Mouse (Mus musculus): ENCODE measurements around the gene Klk1b3. TPM values are rescaled to one million over a fixed set of nuclear protein-coding genes. Genes with fewer than 3 reads are reported as not detected.
"Not testable (repeated sequence)": the region's sequence is repeated elsewhere in the genome, so short reads cannot be mapped to it uniquely, and the experiment has no call there.

Gene Klk1b3
- polyA plus RNA-seq (2012; rRNA removed) (not detected in 2 replicates), polyA plus RNA-seq (2014; fragmentation: Nextera tagmentation; extraction: Ambion mirVana) (not detected in 2 replicates)

DNA sequence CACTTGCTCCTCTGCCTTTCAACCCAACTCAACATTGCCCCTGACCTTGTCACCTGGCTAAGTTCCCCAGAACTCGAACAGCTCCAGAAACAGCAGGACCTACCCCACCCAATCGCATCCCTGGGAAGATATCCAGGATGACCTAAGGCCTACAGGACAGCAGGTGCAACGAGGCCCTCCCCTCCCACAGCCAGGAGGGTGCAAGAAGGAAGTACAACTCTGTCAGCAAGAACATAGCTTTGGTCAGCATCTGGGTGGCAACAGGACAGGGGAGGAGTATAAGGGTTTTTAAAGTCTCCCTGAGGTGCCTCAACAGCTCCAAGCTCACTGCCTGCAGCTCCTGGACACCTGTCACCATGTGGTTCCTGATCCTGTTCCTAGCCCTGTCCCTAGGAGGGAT lies at the start of gene Klk1b3:
Gene Klk1b3, plus strand, starts transcription at position 301 of the 400 bp plus-strand sequence.
- Histone ChIP-seq H3K9me3 (ENCODE audit: control insufficient read depth, low read length) (no peaks in the 10 kb centered on the region), H3K27me3 (ENCODE audit: control insufficient read depth, insufficient read depth, low read length) (no peaks in the 10 kb centered on the region), H3K4me2 (replicated peaks; ENCODE audit: low read depth, low read length, severe bottlenecking) (no peak within 1 kb of the TSS), H3K36me3 (ENCODE audit: control insufficient read depth, insufficient read depth, low read length) (no peaks in the 10 kb centered on the region), H3K27ac (replicated peaks; ENCODE audit: low read depth, low read length) (no peak within 1 kb of the TSS), H3K4me1 (ENCODE audit: control insufficient read depth, insufficient read depth, low read length) (no peaks in the 10 kb centered on the region), H3K4me3 (replicated peaks; ENCODE audit: low read length) (no peak within 1 kb of the TSS), H3K9ac (ENCODE audit: low read depth, low read length, severe bottlenecking) (no peak within 1 kb of the TSS)
- DNase-seq (ENCODE audit: low spot score) (no peak), ATAC-seq (ENCODE audit: low FRiP score, low read depth) (no peak)
- TF ChIP-seq POLR2A (IDR thresholded peaks at IDR 0.05; ENCODE audit: borderline replicate concordance, extremely low read depth, insufficient read depth, insufficient read length): no peak
- 64% methylated on average over 3 of the region's 3 CpGs for WGBS

DNA sequence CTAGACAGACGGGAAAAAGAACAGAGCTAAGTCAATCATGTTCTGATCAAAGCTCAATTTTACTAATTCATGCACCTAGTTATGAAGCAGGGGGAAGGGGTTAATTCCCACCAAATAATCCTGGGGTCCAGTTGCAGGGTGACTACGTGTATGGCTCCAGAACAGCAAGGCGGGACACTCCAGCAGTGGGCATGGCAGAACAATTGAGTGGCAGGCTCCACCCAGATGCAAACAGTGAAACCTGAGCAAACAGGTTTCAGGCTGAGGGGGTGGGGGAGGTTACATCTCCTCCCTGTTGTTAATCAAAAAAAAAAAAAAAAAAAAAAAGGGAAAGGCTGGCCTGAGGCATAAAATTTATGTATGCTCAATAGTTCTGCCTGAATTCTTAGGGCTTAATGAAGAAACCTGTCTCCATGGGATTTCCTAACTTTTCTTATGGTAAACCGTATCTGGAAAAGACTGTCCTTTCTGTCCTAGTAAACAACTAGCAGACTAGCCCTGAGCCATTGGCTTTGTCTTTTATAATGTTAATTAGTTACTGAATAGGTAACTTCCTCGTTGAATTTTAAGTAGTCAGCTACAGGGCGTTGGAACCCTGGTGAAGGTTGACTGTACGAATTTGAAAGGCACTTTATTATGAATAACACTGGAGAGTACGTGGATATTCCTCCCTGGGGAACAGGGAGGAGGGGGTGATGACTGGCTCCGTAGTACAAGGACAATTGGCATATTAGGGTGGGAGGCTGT lies 18.5 kb upstream of the Klk1b3 start:
- H3K9ac ChIP-seq (ENCODE audit: low read depth, low read length, severe bottlenecking): no peak overlapping the region
- no peaks in the 10 kb centered on the region for H3K9me3 ChIP-seq (ENCODE audit: control insufficient read depth, low read length)
- TF ChIP-seq POLR2A (IDR thresholded peaks at IDR 0.05; ENCODE audit: borderline replicate concordance, extremely low read depth, insufficient read depth, insufficient read length): no peak
- H3K36me3 ChIP-seq (ENCODE audit: control insufficient read depth, insufficient read depth, low read length): no peaks in the 10 kb centered on the region
- ATAC-seq (ENCODE audit: low FRiP score, low read depth) (no peak), DNase-seq (ENCODE audit: low spot score) (no peak)
- no peaks in the 10 kb centered on the region for H3K4me1 ChIP-seq (ENCODE audit: control insufficient read depth, insufficient read depth, low read length)
- no peak overlapping the region for H3K4me2 ChIP-seq (replicated peaks; ENCODE audit: low read depth, low read length, severe bottlenecking)
- H3K27me3 ChIP-seq (ENCODE audit: control insufficient read depth, insufficient read depth, low read length): no peaks in the 10 kb centered on the region
- H3K27ac ChIP-seq (replicated peaks; ENCODE audit: low read depth, low read length): no peak overlapping the region
- H3K4me3 ChIP-seq (replicated peaks; ENCODE audit: low read length): no peak overlapping the region
- WGBS: 70% methylated on average over 9 of the region's 9 CpGs

DNA sequence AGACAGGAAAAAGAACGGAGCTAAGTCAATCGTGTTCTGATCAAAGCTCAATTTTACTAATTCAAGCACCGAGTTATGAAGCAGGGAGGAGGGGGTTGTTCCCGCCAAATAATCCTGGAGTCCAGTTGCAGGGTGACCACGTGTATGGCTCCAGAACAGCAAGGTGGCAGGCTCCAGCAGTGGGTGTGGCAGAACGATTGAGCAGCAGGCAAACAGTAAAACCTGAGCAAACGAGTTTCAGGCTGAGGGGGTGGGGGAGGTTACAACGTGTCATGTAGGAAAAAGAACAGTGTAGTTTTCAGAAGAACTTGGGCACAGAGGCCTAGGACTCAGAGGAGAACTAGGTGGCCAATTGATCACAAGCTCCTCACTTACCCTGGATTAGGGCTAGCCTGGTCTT lies 11.5 kb upstream of the Klk1b3 start:
- not testable (repeated sequence) for H3K4me1 ChIP-seq (ENCODE audit: control insufficient read depth, insufficient read depth, low read length); H3K9ac ChIP-seq (ENCODE audit: low read depth, low read length, severe bottlenecking); H3K4me3 ChIP-seq (replicated peaks; ENCODE audit: low read length); DNase-seq (ENCODE audit: low spot score); H3K4me2 ChIP-seq (replicated peaks; ENCODE audit: low read depth, low read length, severe bottlenecking); ATAC-seq (ENCODE audit: low FRiP score, low read depth); H3K9me3 ChIP-seq (ENCODE audit: control insufficient read depth, low read length); H3K36me3 ChIP-seq (ENCODE audit: control insufficient read depth, insufficient read depth, low read length); H3K27me3 ChIP-seq (ENCODE audit: control insufficient read depth, insufficient read depth, low read length); H3K27ac ChIP-seq (replicated peaks; ENCODE audit: low read depth, low read length)
- WGBS: 45% methylated on average over 8 of the region's 8 CpGs

DNA sequence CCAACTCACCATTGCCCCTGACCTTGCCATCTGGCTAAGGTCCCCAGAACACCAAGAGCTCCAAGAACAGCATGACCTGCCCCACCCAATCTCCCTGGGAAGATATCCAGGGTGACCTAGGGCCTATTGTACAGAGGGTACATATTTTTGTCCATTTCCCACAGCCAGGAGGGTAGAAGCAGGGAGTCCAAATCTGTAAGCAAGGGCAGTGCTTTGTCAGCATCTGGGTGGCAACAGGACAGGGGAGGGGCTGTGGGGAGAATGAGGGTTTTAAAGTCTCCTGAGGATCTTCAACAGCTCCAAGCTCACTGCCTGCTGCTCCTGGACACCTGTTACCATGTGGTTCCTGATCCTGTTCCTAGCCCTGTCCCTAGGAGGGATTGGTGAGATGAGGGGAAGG lies 10.1 kb upstream of the Klk1b3 start, which contains the start of gene Klk1b24:
Gene Klk1b24, plus strand, starts transcription at position 301 of the 400 bp plus-strand sequence.
- H3K9ac ChIP-seq (ENCODE audit: low read depth, low read length, severe bottlenecking); H3K27me3 ChIP-seq (ENCODE audit: control insufficient read depth, insufficient read depth, low read length); H3K4me2 ChIP-seq (replicated peaks; ENCODE audit: low read depth, low read length, severe bottlenecking); ATAC-seq (ENCODE audit: low FRiP score, low read depth); DNase-seq (ENCODE audit: low spot score); H3K27ac ChIP-seq (replicated peaks; ENCODE audit: low read depth, low read length); H3K36me3 ChIP-seq (ENCODE audit: control insufficient read depth, insufficient read depth, low read length); H3K4me3 ChIP-seq (replicated peaks; ENCODE audit: low read length); H3K4me1 ChIP-seq (ENCODE audit: control insufficient read depth, insufficient read depth, low read length); H3K9me3 ChIP-seq (ENCODE audit: control insufficient read depth, low read length): not testable (repeated sequence)

DNA sequence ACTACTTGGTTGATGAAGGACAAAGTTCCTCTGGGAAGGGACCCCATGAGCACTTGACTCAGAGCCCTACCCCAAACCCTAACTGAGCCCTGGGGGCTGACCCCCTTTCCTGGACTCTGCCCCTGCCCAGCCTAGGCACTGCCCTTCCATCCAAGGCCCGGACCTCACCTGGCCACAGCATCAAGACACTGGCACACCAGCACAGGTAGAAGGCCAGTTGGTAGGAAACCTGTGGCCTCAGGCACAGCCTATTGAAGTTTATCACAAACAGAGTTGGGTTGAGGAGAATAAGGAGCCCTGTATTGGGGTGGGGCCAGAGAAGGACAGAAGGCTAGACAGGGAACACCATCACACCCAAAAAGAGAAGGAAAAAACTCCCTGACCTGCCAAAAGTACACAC lies 4.5 kb upstream of the Klk1b3 start:
- not testable (repeated sequence) for H3K9me3 ChIP-seq (ENCODE audit: control insufficient read depth, low read length); H3K27ac ChIP-seq (replicated peaks; ENCODE audit: low read depth, low read length); H3K36me3 ChIP-seq (ENCODE audit: control insufficient read depth, insufficient read depth, low read length); H3K4me2 ChIP-seq (replicated peaks; ENCODE audit: low read depth, low read length, severe bottlenecking); DNase-seq (ENCODE audit: low spot score); H3K4me3 ChIP-seq (replicated peaks; ENCODE audit: low read length); H3K9ac ChIP-seq (ENCODE audit: low read depth, low read length, severe bottlenecking); H3K4me1 ChIP-seq (ENCODE audit: control insufficient read depth, insufficient read depth, low read length); ATAC-seq (ENCODE audit: low FRiP score, low read depth); H3K27me3 ChIP-seq (ENCODE audit: control insufficient read depth, insufficient read depth, low read length)
- WGBS: 71% methylated on average over 1 of the region's 1 CpGs

DNA sequence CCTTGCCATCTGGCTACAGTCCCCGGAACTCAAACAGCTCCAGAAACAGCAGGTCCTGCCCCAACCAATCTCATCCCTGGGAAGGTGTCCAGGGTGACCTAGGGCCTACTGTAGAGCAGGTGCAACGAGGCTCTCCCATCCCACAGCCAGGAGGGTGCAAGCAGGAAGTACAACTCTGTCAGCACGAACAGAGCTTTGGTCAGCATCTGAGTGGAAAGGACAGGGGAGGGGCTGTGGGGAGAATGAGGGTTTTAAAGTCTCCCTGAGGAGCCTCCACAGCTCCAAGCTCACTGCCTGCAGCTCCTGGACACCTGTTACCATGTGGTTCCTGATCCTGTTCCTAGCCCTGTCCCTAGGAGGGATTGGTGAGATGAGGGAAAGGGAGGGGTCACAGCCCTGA lies 9.1 kb downstream of the Klk1b3 start, which contains the start of gene Klk1b4:
Gene Klk1b4, plus strand, starts transcription at position 301 of the 400 bp plus-strand sequence.
- H3K4me1 ChIP-seq (ENCODE audit: control insufficient read depth, insufficient read depth, low read length); H3K36me3 ChIP-seq (ENCODE audit: control insufficient read depth, insufficient read depth, low read length); H3K27me3 ChIP-seq (ENCODE audit: control insufficient read depth, insufficient read depth, low read length); H3K9ac ChIP-seq (ENCODE audit: low read depth, low read length, severe bottlenecking); H3K4me2 ChIP-seq (replicated peaks; ENCODE audit: low read depth, low read length, severe bottlenecking); H3K4me3 ChIP-seq (replicated peaks; ENCODE audit: low read length); ATAC-seq (ENCODE audit: low FRiP score, low read depth); H3K9me3 ChIP-seq (ENCODE audit: control insufficient read depth, low read length); DNase-seq (ENCODE audit: low spot score); H3K27ac ChIP-seq (replicated peaks; ENCODE audit: low read depth, low read length): not testable (repeated sequence)
- WGBS: 33% methylated on average over 3 of the region's 3 CpGs
